Mouse (Mus musculus): Measurements from ENCODE around the gene Fam92b. TPM values are rescaled to one million over a fixed set of nuclear protein-coding genes. Genes with fewer than 3 reads are reported as not detected.
A peak's percentile ranks its signal among the peaks of the same experiment; 100 is the strongest.

Fam92b gene
- total RNA-seq, 1 experiment from 2014 or later: 1.0 TPM

DNA sequence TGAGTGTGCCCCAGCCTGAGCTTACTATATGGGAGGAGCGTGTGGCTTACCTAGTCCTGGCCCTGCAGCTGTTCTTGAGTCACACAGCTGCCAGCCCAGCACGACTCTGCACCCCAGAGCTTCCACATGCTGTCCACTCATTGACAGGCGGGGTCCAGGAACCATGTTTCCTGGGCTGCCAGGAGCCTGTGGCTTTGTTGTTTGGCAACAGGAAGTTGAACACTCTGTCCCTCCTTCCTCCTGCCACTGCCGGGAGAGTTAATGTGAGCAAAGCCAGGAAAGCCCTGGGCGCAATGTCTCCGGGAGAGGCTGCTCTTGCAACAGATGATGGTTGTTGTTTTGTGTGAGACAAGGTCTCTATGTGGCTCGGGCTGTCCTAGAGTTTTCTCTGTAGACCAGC lies 24.6 kb downstream of the Fam92b start:
- DNase-seq: peak; percentile 74

- no peak for DNase-seq
These were observed 26.1 kb downstream of the Fam92b start for GRCm38 (mm10) chr8:120151151-120151550.

- DNase-seq: no peak
These were observed 27.2 kb downstream of the Fam92b start for GRCm38 (mm10) chr8:120150028-120150427.

DNA sequence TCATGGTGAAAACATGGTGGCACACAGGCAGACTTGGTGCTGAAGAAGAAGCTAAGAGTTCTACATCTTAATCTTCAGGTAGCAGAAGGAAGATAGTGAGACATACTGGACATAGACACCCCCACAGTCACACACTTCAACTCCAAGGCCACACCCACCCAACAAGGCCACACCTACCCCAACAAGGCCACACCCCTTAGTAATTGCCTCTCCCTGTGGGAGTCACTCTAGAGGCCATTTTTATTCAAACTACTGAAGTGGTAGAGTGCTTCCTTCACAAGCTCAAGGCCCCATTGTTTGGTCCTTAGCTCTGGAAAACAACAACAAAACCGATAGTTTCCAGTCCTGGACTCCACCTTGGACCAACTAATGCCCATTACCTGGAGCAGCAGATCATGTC lies 31.2 kb downstream of the Fam92b start:
- DNase-seq: no peak

DNA sequence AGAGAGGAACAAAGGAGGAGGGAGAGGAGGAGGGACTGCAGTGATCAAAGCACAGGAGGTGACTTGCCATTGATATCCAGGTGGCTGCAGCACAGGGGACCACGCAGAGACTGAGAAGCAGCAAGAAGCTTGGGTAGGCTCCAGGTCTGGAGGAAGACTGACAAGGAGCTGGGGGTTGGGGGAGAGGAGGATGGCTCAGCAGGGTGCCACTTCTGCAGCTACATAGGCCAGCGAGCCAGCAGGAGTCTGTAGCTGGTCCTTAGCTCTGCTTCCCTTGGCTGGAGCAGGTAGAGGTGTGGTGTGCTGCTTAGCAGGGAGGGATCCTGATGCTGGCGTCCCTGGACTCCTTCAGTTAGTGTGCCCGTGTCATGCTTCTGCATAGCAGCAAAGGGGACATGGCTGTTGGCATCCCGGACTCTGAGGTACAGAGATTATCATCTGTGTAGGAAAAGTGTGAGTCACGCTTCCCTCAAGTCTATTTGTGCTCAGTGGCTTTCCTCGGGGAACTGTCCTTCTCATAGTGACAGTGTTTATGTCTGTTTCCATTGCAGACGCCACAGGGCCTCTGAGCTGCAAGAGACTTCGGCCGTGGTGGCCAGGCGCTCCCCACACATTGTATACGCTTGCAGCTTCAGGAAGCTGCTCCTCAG lies 32.5 kb downstream of the Fam92b start:
- DNase-seq: no peak

GRCm38 (mm10) chr8:120143911-120144651 lies 33.2 kb downstream of the Fam92b start:
- peak; percentile 81 for DNase-seq

DNA sequence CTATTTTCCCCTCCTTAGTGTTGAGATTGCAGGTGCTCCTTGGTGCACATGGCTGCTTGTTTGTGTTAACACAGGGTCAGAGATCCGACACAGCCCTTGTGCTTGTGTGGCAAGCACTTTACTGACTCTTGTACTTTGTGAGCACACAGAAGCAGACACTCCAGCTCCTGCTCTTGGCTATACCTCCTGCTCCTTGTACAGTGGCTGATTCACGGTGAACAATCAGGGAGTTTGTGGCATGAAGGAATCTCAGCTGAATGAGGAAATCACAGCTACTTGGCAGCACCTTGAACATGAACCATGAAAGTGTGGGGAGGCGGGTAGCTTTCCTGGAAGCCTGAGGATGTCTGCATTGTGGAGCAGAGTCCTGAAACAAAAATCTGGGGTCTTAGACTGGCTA lies 36.5 kb downstream of the Fam92b start:
- no peak for DNase-seq

GRCm38 (mm10) chr8:120138958-120139357 lies 38.3 kb downstream of the Fam92b start:
- no peak for DNase-seq

- DNase-seq: no peak
These were observed 40.6 kb downstream of the Fam92b start for GRCm38 (mm10) chr8:120136618-120137017.

DNA sequence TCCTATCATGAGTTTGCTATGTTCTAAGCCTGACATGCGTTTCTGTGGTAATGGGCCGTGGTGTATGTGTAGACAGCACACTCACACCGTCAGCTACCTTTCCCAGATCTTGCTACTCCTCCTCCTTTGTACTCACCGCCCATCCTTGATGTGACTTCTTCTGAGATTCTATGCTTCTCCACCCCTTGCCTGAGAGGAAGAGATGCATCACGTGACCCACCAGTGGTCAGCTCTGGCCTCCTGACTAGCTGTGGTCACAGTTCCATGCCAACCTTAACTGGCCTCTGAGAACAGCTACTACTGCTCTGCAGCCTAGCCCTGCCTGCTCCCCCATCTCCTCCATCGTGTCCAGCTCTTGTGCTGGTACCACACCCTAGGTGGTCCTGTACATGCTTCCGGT lies 41.6 kb downstream of the Fam92b start:
- no peak for DNase-seq

DNA sequence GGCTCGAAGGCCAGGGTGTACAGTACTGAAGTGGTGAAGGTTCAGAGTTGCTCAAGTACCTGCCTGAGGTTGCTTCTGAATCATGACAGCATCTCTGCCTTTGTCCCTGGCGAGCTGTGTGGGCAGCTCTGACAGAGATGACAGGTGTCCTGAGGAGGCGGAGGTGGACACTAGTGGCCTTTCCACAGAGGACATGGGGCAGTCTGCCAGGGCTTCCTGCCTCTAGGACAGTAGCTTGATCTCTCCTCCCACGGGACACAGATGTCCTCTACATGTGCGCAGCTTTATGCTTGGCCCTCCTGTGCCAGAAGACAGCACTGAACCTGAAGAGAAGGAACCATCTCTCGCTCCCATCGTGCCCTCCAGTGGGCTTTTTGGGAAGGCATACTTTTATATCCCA lies 44.1 kb downstream of the Fam92b start:
- peak; percentile 58 for DNase-seq

GRCm38 (mm10) chr8:120131158-120131557 lies 46.1 kb downstream of the Fam92b start:
- no peak for DNase-seq

DNA sequence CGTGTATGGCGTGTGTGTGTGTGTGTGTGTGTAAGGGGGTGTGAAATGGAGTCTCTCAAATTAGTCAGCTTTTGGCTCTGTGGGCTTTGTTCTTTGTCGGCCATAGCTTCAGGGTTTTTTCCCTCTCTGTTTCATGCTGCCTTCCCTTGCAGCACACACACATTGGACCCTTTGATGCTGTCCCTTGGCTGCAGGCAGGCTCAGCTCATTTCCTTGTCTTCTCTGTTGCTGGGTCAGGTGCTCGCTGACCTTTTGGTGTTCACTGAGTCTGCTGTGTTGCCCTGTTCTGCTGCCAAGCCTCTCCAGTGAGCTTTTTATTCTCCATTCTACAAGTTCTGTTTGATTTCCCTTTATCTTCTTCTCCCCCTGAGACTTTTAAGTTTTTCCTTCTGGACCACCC lies 47.7 kb downstream of the Fam92b start:
- no peak for DNase-seq

DNA sequence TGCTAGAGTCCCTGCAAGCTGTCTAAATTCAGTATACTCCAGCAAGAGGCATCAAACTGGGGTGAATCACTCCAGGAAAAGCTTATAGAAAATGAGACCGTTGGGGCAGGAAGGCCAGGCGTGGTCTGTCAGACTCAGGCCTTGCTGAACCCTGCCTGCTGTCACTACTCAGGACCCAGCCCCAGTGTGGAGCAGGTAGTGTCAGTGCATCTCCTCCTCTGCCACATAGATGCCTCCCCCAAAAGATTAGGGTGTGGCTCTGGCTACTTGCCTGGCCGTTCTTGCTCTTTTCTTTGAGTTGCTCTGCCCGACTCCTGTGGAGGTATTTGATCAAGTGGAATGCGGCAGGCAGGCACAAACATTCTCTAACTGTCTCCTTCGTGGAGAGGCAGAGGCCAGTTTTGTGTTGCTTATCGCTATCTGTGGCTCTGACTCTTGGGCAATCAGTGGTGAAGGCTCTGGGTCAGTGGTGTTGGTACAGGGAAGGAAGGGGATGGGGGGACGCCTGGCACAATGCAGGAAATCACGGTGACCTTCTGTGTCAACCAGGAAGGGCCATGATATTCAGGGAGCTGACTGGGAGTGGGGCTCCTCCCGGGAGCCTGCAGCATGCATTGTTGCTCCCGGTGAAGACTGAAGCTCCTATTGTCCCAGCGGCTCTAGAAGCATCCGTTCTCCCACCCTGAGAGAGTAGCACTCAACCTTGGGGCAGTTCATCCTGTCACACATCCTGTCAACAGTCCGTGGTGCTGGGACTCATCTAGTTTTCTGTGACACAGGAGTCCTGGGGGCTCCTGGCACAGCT lies 50.7 kb downstream of the Fam92b start:
- peak; percentile 65 for DNase-seq

GRCm38 (mm10) chr8:120124836-120125389 lies 52.4 kb downstream of the Fam92b start:
- DNase-seq: no peak

DNA sequence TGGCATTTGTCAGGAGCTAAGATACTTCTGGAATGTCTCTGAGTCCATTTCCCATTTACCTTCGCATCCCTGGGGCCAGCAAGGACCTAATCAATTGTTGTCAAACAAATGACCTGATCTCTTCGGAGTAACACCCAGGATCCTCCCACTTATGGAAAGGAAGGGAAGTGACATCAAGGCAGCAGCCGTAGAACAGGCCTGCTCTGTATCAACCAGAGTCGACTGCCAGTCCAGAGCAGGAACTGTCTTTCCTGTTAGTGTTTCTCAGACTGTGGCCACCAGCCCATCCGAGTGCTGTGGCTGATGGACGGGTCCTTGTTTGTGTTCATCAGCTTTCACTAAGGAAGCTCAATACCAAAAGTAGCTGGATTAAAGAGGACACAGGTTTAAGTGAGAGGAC lies 53.0 kb downstream of the Fam92b start:
- no peak for DNase-seq

- peak; percentile 70 for DNase-seq
These were observed 56.3 kb downstream of the Fam92b start for GRCm38 (mm10) chr8:120120951-120121350.

- DNase-seq: no peak
These were observed 57.3 kb downstream of the Fam92b start for GRCm38 (mm10) chr8:120119931-120120330.

DNA sequence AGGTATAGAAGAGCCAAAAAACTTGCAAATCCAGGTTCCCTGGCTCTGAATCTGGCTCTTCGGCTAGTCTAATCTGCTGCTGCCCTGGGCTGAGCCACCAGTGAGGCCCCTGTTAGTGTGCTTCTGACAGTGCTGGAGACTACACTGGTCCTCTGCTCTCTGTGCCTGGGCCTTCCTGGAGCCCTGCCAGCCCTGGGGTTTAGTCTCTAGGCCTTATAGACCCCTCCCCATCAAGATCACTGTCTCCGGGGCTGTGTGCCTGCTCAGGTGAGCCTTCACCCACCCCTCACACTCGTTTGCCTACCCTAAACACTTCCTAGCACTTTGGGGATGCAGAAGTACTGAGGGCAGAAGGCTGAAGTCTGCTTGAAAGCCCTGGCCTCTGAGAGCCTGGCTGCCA lies 57.8 kb downstream of the Fam92b start:
- DNase-seq: no peak

- DNase-seq: no peak
These were observed 58.4 kb downstream of the Fam92b start for GRCm38 (mm10) chr8:120118847-120119246.

DNA sequence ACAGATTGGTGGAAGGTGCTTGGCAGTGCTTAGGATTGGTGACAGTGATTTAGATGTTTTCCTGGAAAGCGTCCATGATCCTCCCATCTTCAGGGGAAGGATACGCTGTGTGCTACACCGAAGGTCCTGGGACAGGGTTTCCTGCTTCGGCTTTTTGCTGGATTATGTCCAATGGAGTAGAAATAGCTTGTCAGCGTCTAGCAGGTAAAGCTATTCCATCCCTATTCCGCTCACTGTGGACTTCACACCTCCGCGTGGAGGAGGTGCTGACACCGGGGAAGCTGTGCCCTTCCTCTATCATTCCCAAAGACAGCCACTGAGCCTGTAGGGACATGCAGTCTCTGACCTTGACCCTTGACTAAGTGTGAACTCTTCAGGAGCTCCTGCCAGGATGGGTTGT lies 59.1 kb downstream of the Fam92b start:
- DNase-seq: peak; percentile 67

GRCm38 (mm10) chr8:120116600-120116999 lies 60.7 kb downstream of the Fam92b start:
- no peak for DNase-seq
